Mouse (Mus musculus) E14TG2a.4 (cell line): ENCODE measurements around the gene Dync1i2.

Experiments used
- CTCF ChIP-seq: conservative IDR thresholded peaks from 2 replicates; pipeline ENCODE4 v1.5.1; 2014; ENCODE audit warnings: low read length
- NANOG ChIP-seq: IDR thresholded peaks from 2 replicates; pipeline ENCODE4 v1.6.1; 2014; ENCODE audit warnings: borderline replicate concordance, low read length, mixed read lengths
- POU5F1 ChIP-seq: IDR thresholded peaks from 2 replicates; pipeline ENCODE4 v1.6.1; 2014; ENCODE audit warnings: low read length, borderline replicate concordance

GRCm38 (mm10) chr2:71192195-71192807, 19.2 kb upstream of the Dync1i2 start:
- TF ChIP-seq CTCF (no peak), NANOG (no peak), POU5F1 (no peak)
